Mouse (Mus musculus): ENCODE measurements at regions not wholly inside any gene's neighbourhood (a gene's known extent, or its start where the extent isn't known, plus 50 kb on each side); places are given as distances from the start of the nearest gene placed in this dataset.

- Histone ChIP-seq H3K4me3 (ENCODE audit: insufficient read depth in 1 of 2, low read depth in 1 of 2, low read length in 2 of 2, poor library complexity in 1 of 2, severe bottlenecking in 1 of 2) (no peak overlapping the region), H3K9me3 (ENCODE audit: control insufficient read depth, insufficient read depth, low read depth, low read length) (no peaks in the 10 kb centered on the region), H3K36me3 (ENCODE audit: control insufficient read depth, insufficient read depth, low read length, poor library complexity, severe bottlenecking) (no peaks in the 10 kb centered on the region), H3K4me1 (ENCODE audit: control insufficient read depth in 2 of 2, insufficient read depth in 2 of 2, low read length in 2 of 2, poor library complexity in 1 of 2) (no peaks in the 10 kb centered on the region), H3K9ac (ENCODE audit: insufficient read depth, low read depth, low read length, poor library complexity, severe bottlenecking) (no peak overlapping the region), H3K27ac (ENCODE audit: insufficient read depth, low read depth, low read length, poor library complexity, severe bottlenecking) (no peak overlapping the region)
- in situ Hi-C loops (cut with MboI; ENCODE audit: low sequenced_read_pairs in 2 of 2, unreplicated experiment in 2 of 2) = no loop called here
- TF ChIP-seq ZC3H11A (IDR thresholded peaks at IDR 0.05; ENCODE audit: borderline replicate concordance, low read depth, low read length) = no peak
- TF ChIP-seq MAFK (IDR thresholded peaks at IDR 0.05; ENCODE audit: insufficient read depth, low read depth, low read length) = no peak
- TF ChIP-seq HCFC1 (IDR thresholded peaks at IDR 0.05; ENCODE audit: borderline replicate concordance, insufficient read depth, low read length) = no peak
- TF ChIP-seq CHD2 (IDR thresholded peaks at IDR 0.05; ENCODE audit: low read depth, low read length) = no peak
- no peak for TF ChIP-seq ZNF384 (IDR thresholded peaks at IDR 0.05; ENCODE audit: low read depth, low read length)
- no peak for DNase-seq (ENCODE audit: low read depth, low spot score)
These were observed 378.1 kb upstream of the Cdh19 start for GRCm38 (mm10) chr1:111355435-111355834.

GRCm38 (mm10) chr1:111337927-111338326 is 360.5 kb upstream of the Cdh19 start:
- DNase-seq (ENCODE audit: low read depth, low spot score) = no peak
- Histone ChIP-seq H3K36me3 (ENCODE audit: control insufficient read depth, insufficient read depth, low read length, poor library complexity, severe bottlenecking) (no peaks in the 10 kb centered on the region), H3K4me3 (ENCODE audit: insufficient read depth in 1 of 2, low read depth in 1 of 2, low read length in 2 of 2, poor library complexity in 1 of 2, severe bottlenecking in 1 of 2) (no peak overlapping the region), H3K27ac (ENCODE audit: insufficient read depth, low read depth, low read length, poor library complexity, severe bottlenecking) (no peak overlapping the region), H3K9me3 (ENCODE audit: control insufficient read depth, insufficient read depth, low read depth, low read length) (no peaks in the 10 kb centered on the region), H3K9ac (ENCODE audit: insufficient read depth, low read depth, low read length, poor library complexity, severe bottlenecking) (no peak overlapping the region), H3K4me1 (ENCODE audit: control insufficient read depth in 2 of 2, insufficient read depth in 2 of 2, low read length in 2 of 2, poor library complexity in 1 of 2) (no peaks in the 10 kb centered on the region)
- in situ Hi-C loops (cut with MboI; ENCODE audit: low sequenced_read_pairs in 2 of 2, unreplicated experiment in 2 of 2) = no loop called here
- TF ChIP-seq HCFC1 (IDR thresholded peaks at IDR 0.05; ENCODE audit: borderline replicate concordance, insufficient read depth, low read length) (no peak), ZC3H11A (IDR thresholded peaks at IDR 0.05; ENCODE audit: borderline replicate concordance, low read depth, low read length) (no peak)

- DNase-seq (ENCODE audit: low read depth, low spot score) = no peak
- Histone ChIP-seq H3K4me1 (ENCODE audit: control insufficient read depth in 2 of 2, insufficient read depth in 2 of 2, low read length in 2 of 2, poor library complexity in 1 of 2) (no peaks in the 10 kb centered on the region), H3K27ac (ENCODE audit: insufficient read depth, low read depth, low read length, poor library complexity, severe bottlenecking) (no peak overlapping the region), H3K4me3 (ENCODE audit: insufficient read depth in 1 of 2, low read depth in 1 of 2, low read length in 2 of 2, poor library complexity in 1 of 2, severe bottlenecking in 1 of 2) (no peak overlapping the region), H3K36me3 (ENCODE audit: control insufficient read depth, insufficient read depth, low read length, poor library complexity, severe bottlenecking) (no peaks in the 10 kb centered on the region), H3K9ac (ENCODE audit: insufficient read depth, low read depth, low read length, poor library complexity, severe bottlenecking) (no peak overlapping the region), H3K9me3 (ENCODE audit: control insufficient read depth, insufficient read depth, low read depth, low read length) (no peaks in the 10 kb centered on the region)
- TF ChIP-seq ZC3H11A (IDR thresholded peaks at IDR 0.05; ENCODE audit: borderline replicate concordance, low read depth, low read length) = no peak
- no peak for TF ChIP-seq CHD2 (IDR thresholded peaks at IDR 0.05; ENCODE audit: low read depth, low read length)
- TF ChIP-seq HCFC1 (IDR thresholded peaks at IDR 0.05; ENCODE audit: borderline replicate concordance, insufficient read depth, low read length) = no peak
- no peak for TF ChIP-seq ZNF384 (IDR thresholded peaks at IDR 0.05; ENCODE audit: low read depth, low read length)
- in situ Hi-C loops (cut with MboI; ENCODE audit: low sequenced_read_pairs in 2 of 2, unreplicated experiment in 2 of 2) = no loop called here
These were observed 324.9 kb upstream of the Cdh19 start for GRCm38 (mm10) chr1:111302268-111302667.

GRCm38 (mm10) chr1:111286385-111286784 is 309.0 kb upstream of the Cdh19 start:
- Histone ChIP-seq H3K9ac (ENCODE audit: insufficient read depth, low read depth, low read length, poor library complexity, severe bottlenecking) (no peak overlapping the region), H3K27ac (ENCODE audit: insufficient read depth, low read depth, low read length, poor library complexity, severe bottlenecking) (no peak overlapping the region), H3K36me3 (ENCODE audit: control insufficient read depth, insufficient read depth, low read length, poor library complexity, severe bottlenecking) (no peaks in the 10 kb centered on the region), H3K4me3 (ENCODE audit: insufficient read depth in 1 of 2, low read depth in 1 of 2, low read length in 2 of 2, poor library complexity in 1 of 2, severe bottlenecking in 1 of 2) (no peak overlapping the region), H3K9me3 (ENCODE audit: control insufficient read depth, insufficient read depth, low read depth, low read length) (no peaks in the 10 kb centered on the region), H3K4me1 (ENCODE audit: control insufficient read depth in 2 of 2, insufficient read depth in 2 of 2, low read length in 2 of 2, poor library complexity in 1 of 2) (no peaks in the 10 kb centered on the region)
- in situ Hi-C loops (cut with MboI; ENCODE audit: low sequenced_read_pairs in 2 of 2, unreplicated experiment in 2 of 2) = no loop called here
- TF ChIP-seq MAFK (IDR thresholded peaks at IDR 0.05; ENCODE audit: insufficient read depth, low read depth, low read length) (no peak), ZC3H11A (IDR thresholded peaks at IDR 0.05; ENCODE audit: borderline replicate concordance, low read depth, low read length) (no peak), ZNF384 (IDR thresholded peaks at IDR 0.05; ENCODE audit: low read depth, low read length) (no peak), CHD2 (IDR thresholded peaks at IDR 0.05; ENCODE audit: low read depth, low read length) (no peak), HCFC1 (IDR thresholded peaks at IDR 0.05; ENCODE audit: borderline replicate concordance, insufficient read depth, low read length) (no peak)
- no peak for DNase-seq (ENCODE audit: low read depth, low spot score)

GRCm38 (mm10) chr1:111285916-111286315 is 308.5 kb upstream of the Cdh19 start:
- Histone ChIP-seq H3K9me3 (ENCODE audit: control insufficient read depth, insufficient read depth, low read depth, low read length) (no peaks in the 10 kb centered on the region), H3K27ac (ENCODE audit: insufficient read depth, low read depth, low read length, poor library complexity, severe bottlenecking) (no peak overlapping the region), H3K9ac (ENCODE audit: insufficient read depth, low read depth, low read length, poor library complexity, severe bottlenecking) (no peak overlapping the region), H3K4me3 (ENCODE audit: insufficient read depth in 1 of 2, low read depth in 1 of 2, low read length in 2 of 2, poor library complexity in 1 of 2, severe bottlenecking in 1 of 2) (no peak overlapping the region), H3K4me1 (ENCODE audit: control insufficient read depth in 2 of 2, insufficient read depth in 2 of 2, low read length in 2 of 2, poor library complexity in 1 of 2) (no peaks in the 10 kb centered on the region), H3K36me3 (ENCODE audit: control insufficient read depth, insufficient read depth, low read length, poor library complexity, severe bottlenecking) (no peaks in the 10 kb centered on the region)
- TF ChIP-seq HCFC1 (IDR thresholded peaks at IDR 0.05; ENCODE audit: borderline replicate concordance, insufficient read depth, low read length) (no peak), ZC3H11A (IDR thresholded peaks at IDR 0.05; ENCODE audit: borderline replicate concordance, low read depth, low read length) (no peak), MAFK (IDR thresholded peaks at IDR 0.05; ENCODE audit: insufficient read depth, low read depth, low read length) (no peak), CHD2 (IDR thresholded peaks at IDR 0.05; ENCODE audit: low read depth, low read length) (no peak), ZNF384 (IDR thresholded peaks at IDR 0.05; ENCODE audit: low read depth, low read length) (no peak)
- in situ Hi-C loops (cut with MboI; ENCODE audit: low sequenced_read_pairs in 2 of 2, unreplicated experiment in 2 of 2) = no loop called here
- no peak for DNase-seq (ENCODE audit: low read depth, low spot score)
